Mouse (Mus musculus) embryonic facial prominence, embryonic 12.5 days (tissue): ENCODE data around the gene Serpinb6a. TPM values are rescaled to one million over a fixed set of nuclear protein-coding genes. Genes with fewer than 3 reads are reported as not detected.

ENCODE experiments used
- ATAC-seq: fragments of 200-750 bp; cut with Nextera tagmentation; 2 replicates; pipeline ENCODE4 v1.8.0; 2017; ENCODE audit not compliant: insufficient number of reproducible peaks, insufficient read depth, low FRiP score, low TSS enrichment
- H3K27ac ChIP-seq: fragments of 300-500 bp; sonication (generic); 2 replicates; pipeline ENCODE4 v1.5.1; 2016; ENCODE audit warnings: mild to moderate bottlenecking
- H3K27me3 ChIP-seq: fragments of 300-500 bp; sonication (generic); 2 replicates; pipeline ENCODE4 v1.6.1; 2016; ENCODE audit warnings: mild to moderate bottlenecking, moderate library complexity
- H3K36me3 ChIP-seq: fragments of 300-500 bp; sonication (generic); 2 replicates; pipeline ENCODE4 v1.6.1; 2016; ENCODE audit warnings: mild to moderate bottlenecking
- H3K4me1 ChIP-seq: fragments of 300-500 bp; sonication (generic); 2 replicates; pipeline ENCODE4 v1.6.1; 2016
- H3K4me2 ChIP-seq: fragments of 300-500 bp; sonication (generic); replicated peaks from 2 replicates; pipeline ENCODE4 v1.6.1; 2016; ENCODE audit warnings: mild to moderate bottlenecking, moderate library complexity
- H3K4me3 ChIP-seq: fragments of 300-500 bp; sonication (generic); 2 replicates; pipeline ENCODE4 v1.5.1; 2016; ENCODE audit warnings: mild to moderate bottlenecking
- H3K9ac ChIP-seq: fragments of 300-500 bp; sonication (generic); 2 replicates; pipeline ENCODE4 v1.6.1; 2016; ENCODE audit warnings: mild to moderate bottlenecking, moderate library complexity
- H3K9me3 ChIP-seq: fragments of 300-500 bp; sonication (generic); 2 replicates; pipeline ENCODE4 v1.6.1; 2016; ENCODE audit warnings: mild to moderate bottlenecking, moderate library complexity
- WGBS: fragments of 180-500 bp; shearing (Covaris S2); methylation state at CpG from one replicate; pipeline ENCODE4 v1.1.7; 2016; 5-methylcytosine and 5-hydroxymethylcytosine counted together
- polyA plus RNA-seq: library from polyadenylated mRNA; unstranded; fragments of >200 nt; fragmentation: Nextera tagmentation; extraction: Ambion mirVana; gene quantifications from 2 replicates; pipeline ENCODE4 v1.2.1, GENCODE M21; 2016

Serpinb6a gene
- 57.0 and 61.2 TPM in 2 replicates for polyA plus RNA-seq

GRCm38 (mm10) chr13:34002058-34003006 lies at the start of gene Serpinb6a, which contains the start of gene Ripk1:
Serpinb6a (minus strand) TSS chr13:34002794.
Ripk1 (plus strand) TSS chr13:34002363.
- WGBS, result under 1% methylated on average over 92 of the region's 92 CpGs
- H3K9me3 ChIP-seq, result no peaks in the 10 kb centered on the region
- H3K27me3 ChIP-seq, result no peaks in the 10 kb centered on the region
- ATAC-seq, result peak; percentile 98
- H3K4me3 ChIP-seq, result peak within 1 kb of the TSS; percentile 95
- peak within 1 kb of the TSS; percentile 91 for H3K9ac ChIP-seq
- H3K36me3 ChIP-seq, result peaks cover 4% of the 10 kb centered on the region; the same call in 1 of the 2 replicates
- peak within 1 kb of the TSS; percentile 87 for H3K27ac ChIP-seq
- H3K4me2 ChIP-seq, result peak within 1 kb of the TSS; percentile 75
- H3K4me1 ChIP-seq, result peaks cover 9% of the 10 kb centered on the region; the same call in 1 of the 2 replicates

GRCm38 (mm10) chr13:34051692-34052091 lies 49.1 kb upstream of the Serpinb6a start:
- WGBS, result 99% methylated on average over 3 of the region's 3 CpGs
- ATAC-seq, result no peak
- no peak overlapping the region for H3K4me3 ChIP-seq
- H3K9ac ChIP-seq, result no peak overlapping the region
- H3K27me3 ChIP-seq, result no peaks in the 10 kb centered on the region
- H3K4me2 ChIP-seq, result no peak overlapping the region
- H3K36me3 ChIP-seq, result peaks cover 54% of the 10 kb centered on the region
- no peak overlapping the region for H3K27ac ChIP-seq
- H3K9me3 ChIP-seq, result no peaks in the 10 kb centered on the region
- H3K4me1 ChIP-seq, result no peaks in the 10 kb centered on the region

GRCm38 (mm10) chr13:34050479-34050878 lies 47.9 kb upstream of the Serpinb6a start:
- WGBS, result 92% methylated on average over 8 of the region's 8 CpGs
- peaks cover 47% of the 10 kb centered on the region for H3K36me3 ChIP-seq

GRCm38 (mm10) chr13:34047526-34047925 lies 44.9 kb upstream of the Serpinb6a start:
- 86% methylated on average over 3 of the region's 3 CpGs for WGBS

More at GRCm38 (mm10) chr13:34050479-34050878, 47.9 kb upstream of the Serpinb6a start:
- Histone ChIP-seq H3K27ac (no peak overlapping the region), H3K27me3 (no peaks in the 10 kb centered on the region), H3K9ac (no peak overlapping the region), H3K4me1 (no peaks in the 10 kb centered on the region), H3K9me3 (no peaks in the 10 kb centered on the region), H3K4me3 (no peak overlapping the region), H3K4me2 (no peak overlapping the region)
- ATAC-seq, result no peak

GRCm38 (mm10) chr13:34046421-34047012 lies 43.9 kb upstream of the Serpinb6a start:
- H3K9ac ChIP-seq, result no peak overlapping the region
- H3K9me3 ChIP-seq, result no peaks in the 10 kb centered on the region
- H3K4me2 ChIP-seq, result no peak overlapping the region
- no peak overlapping the region for H3K27ac ChIP-seq
- no peak for ATAC-seq
- H3K27me3 ChIP-seq, result no peaks in the 10 kb centered on the region
- WGBS, result 41% methylated on average over 11 of the region's 11 CpGs
- H3K4me3 ChIP-seq, result no peak overlapping the region
- no peaks in the 10 kb centered on the region for H3K4me1 ChIP-seq
- peaks cover 22% of the 10 kb centered on the region for H3K36me3 ChIP-seq

More at GRCm38 (mm10) chr13:34047526-34047925, 44.9 kb upstream of the Serpinb6a start:
- Histone ChIP-seq H3K9ac (no peak overlapping the region), H3K27me3 (no peaks in the 10 kb centered on the region), H3K36me3 (peaks cover 27% of the 10 kb centered on the region), H3K27ac (no peak overlapping the region), H3K9me3 (no peaks in the 10 kb centered on the region), H3K4me3 (no peak overlapping the region), H3K4me1 (no peaks in the 10 kb centered on the region), H3K4me2 (no peak overlapping the region)
- ATAC-seq, result no peak

GRCm38 (mm10) chr13:34045511-34046249 lies 43.1 kb upstream of the Serpinb6a start:
- H3K27ac ChIP-seq, result no peak overlapping the region
- no peak overlapping the region for H3K4me2 ChIP-seq
- WGBS, result 62% methylated on average over 5 of the region's 5 CpGs
- H3K4me1 ChIP-seq, result no peaks in the 10 kb centered on the region
- H3K9me3 ChIP-seq, result no peaks in the 10 kb centered on the region
- no peak for ATAC-seq
- H3K4me3 ChIP-seq, result no peak overlapping the region
- H3K9ac ChIP-seq, result no peak overlapping the region
- H3K27me3 ChIP-seq, result no peaks in the 10 kb centered on the region
- H3K36me3 ChIP-seq, result peaks cover 22% of the 10 kb centered on the region

- WGBS, result 75% methylated on average over 7 of the region's 7 CpGs
- ATAC-seq, result no peak
- peaks cover 11% of the 10 kb centered on the region for H3K36me3 ChIP-seq
- H3K4me1 ChIP-seq, result peaks cover 3% of the 10 kb centered on the region; the same call in 1 of the 2 replicates
- no peak overlapping the region for H3K27ac ChIP-seq
- no peak overlapping the region for H3K4me3 ChIP-seq
- H3K4me2 ChIP-seq, result no peak overlapping the region
- H3K27me3 ChIP-seq, result no peaks in the 10 kb centered on the region
- no peaks in the 10 kb centered on the region for H3K9me3 ChIP-seq
- no peak overlapping the region for H3K9ac ChIP-seq
Observed at GRCm38 (mm10) chr13:34043716-34044393, 41.3 kb upstream of the Serpinb6a start.

GRCm38 (mm10) chr13:34040091-34040490 lies 37.5 kb upstream of the Serpinb6a start:
- no peak overlapping the region for H3K4me3 ChIP-seq
- no peak overlapping the region for H3K27ac ChIP-seq
- H3K4me1 ChIP-seq, result peaks cover 14% of the 10 kb centered on the region
- H3K9me3 ChIP-seq, result no peaks in the 10 kb centered on the region
- ATAC-seq, result no peak
- no peak overlapping the region for H3K9ac ChIP-seq
- H3K27me3 ChIP-seq, result no peaks in the 10 kb centered on the region
- H3K36me3 ChIP-seq, result no peaks in the 10 kb centered on the region
- H3K4me2 ChIP-seq, result no peak overlapping the region
- 92% methylated on average over 3 of the region's 3 CpGs for WGBS

GRCm38 (mm10) chr13:34038901-34039341 lies 36.3 kb upstream of the Serpinb6a start:
- Histone ChIP-seq H3K9me3 (no peaks in the 10 kb centered on the region), H3K4me2 (peak overlapping the region; percentile 80), H3K4me1 (peaks cover 14% of the 10 kb centered on the region), H3K4me3 (peak overlapping the region; percentile 72; the same call in 1 of the 2 replicates), H3K9ac (no peak overlapping the region; the same call in 1 of the 2 replicates), H3K36me3 (peaks cover 3% of the 10 kb centered on the region), H3K27me3 (no peaks in the 10 kb centered on the region), H3K27ac (no peak overlapping the region)
- ATAC-seq, result no peak
- WGBS, result 29% methylated on average over 8 of the region's 8 CpGs

- H3K4me3 ChIP-seq, result peak overlapping the region; percentile 72
- ATAC-seq, result no peak
- peak overlapping the region; percentile 80 for H3K4me2 ChIP-seq
- peak overlapping the region; percentile 89 for H3K27ac ChIP-seq
- H3K9ac ChIP-seq, result peak overlapping the region; percentile 85
- no peaks in the 10 kb centered on the region for H3K27me3 ChIP-seq
- H3K36me3 ChIP-seq, result peaks cover 10% of the 10 kb centered on the region
- WGBS, result 45% methylated on average over 5 of the region's 5 CpGs
- H3K4me1 ChIP-seq, result peaks cover 14% of the 10 kb centered on the region
- no peaks in the 10 kb centered on the region for H3K9me3 ChIP-seq
Observed at GRCm38 (mm10) chr13:34038056-34038432, 35.5 kb upstream of the Serpinb6a start.
